Comparison of ENCODE assay signal across 11 mouse cellular contexts in the genomic region with DNA sequence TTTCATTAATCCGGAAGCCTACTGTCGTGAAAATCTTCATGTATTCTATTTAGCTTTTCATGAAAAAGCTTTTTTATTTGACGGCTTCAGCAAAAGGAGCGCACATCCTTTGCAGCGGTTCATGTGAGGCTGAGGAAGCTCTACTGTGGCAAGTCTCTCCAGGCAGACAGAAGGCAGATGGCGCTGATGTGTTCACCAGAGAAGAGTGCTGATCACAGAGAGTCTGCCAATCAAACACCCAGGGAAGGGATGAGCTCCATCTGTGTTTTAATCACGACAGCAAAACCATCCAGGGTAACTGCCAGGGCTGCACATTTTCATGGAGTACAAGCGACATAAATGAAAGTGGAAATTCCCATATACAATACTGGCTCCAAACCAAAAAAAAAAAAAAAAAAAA.
DNase-seq lines count a peak whose midpoint lies in the region; ATAC-seq lines count a peak whose summit lies in the region.
"Had no signal": no experiment of that assay in that cellular context is flagged by ENCODE, and none has a peak within 500 bp of the region (broad histone marks: within the 10 kb centered on the region; RNA-seq: fewer than 3 reads in every experiment).

No protein-coding gene starts in this region.

- ATAC-seq in midbrain, embryonic 13.5 days, result peak; percentile 74
- ATAC-seq in midbrain, embryonic 11.5 days (ENCODE audit: low FRiP score), result no peak

- WGBS in midbrain, embryonic 13.5 days, result 69% methylated on average over 8 of the region's 8 CpGs
- WGBS in midbrain, embryonic 11.5 days, result 88% methylated on average over 8 of the region's 8 CpGs
- WGBS in embryonic facial prominence, embryonic 10.5 days, result 87% methylated on average over 8 of the region's 8 CpGs

- no peaks in the 10 kb centered on the region for H3K36me3 ChIP-seq in midbrain, embryonic 13.5 days
- H3K36me3 ChIP-seq in midbrain, embryonic 11.5 days (ENCODE audit: control insufficient read depth, insufficient read depth, low read length), result no peaks in the 10 kb centered on the region
- no peaks in the 10 kb centered on the region for H3K36me3 ChIP-seq in embryonic facial prominence, embryonic 10.5 days (replicated peaks)
- H3K36me3 ChIP-seq: neural tube, embryonic 12.5 days had no signal

- H3K4me1 ChIP-seq in midbrain, embryonic 13.5 days (replicated peaks), result no peaks in the 10 kb centered on the region
- no peaks in the 10 kb centered on the region for H3K4me1 ChIP-seq in midbrain, embryonic 11.5 days (ENCODE audit: control insufficient read depth, insufficient read depth, low read length)
- H3K4me1 ChIP-seq in embryonic facial prominence, embryonic 10.5 days, result no peaks in the 10 kb centered on the region
- H3K4me1 ChIP-seq: neural tube, embryonic 12.5 days had no signal

- DNase-seq in midbrain, embryonic 11.5 days (ENCODE audit: low spot score, missing footprints), result no peak
- peak; percentile 66 to 72 for DNase-seq in frontal cortex, postnatal 10 days (ENCODE audit: low spot score in 2 of 2)
- peak; percentile 53 to 65 for DNase-seq in left cerebral cortex, adult 18-20 months (ENCODE audit: low spot score in 2 of 2)
- DNase-seq in right cerebral cortex, postnatal 4 days, result peak; percentile 47
- DNase-seq in spleen, postnatal 14 days (ENCODE audit: low spot score in 2 of 2), result no peak
- no peak for DNase-seq in embryonic facial prominence, embryonic 10.5 days (ENCODE audit: low spot score)
- no peak for DNase-seq in T-cell, adult 2 months (ENCODE audit: low spot score)
- DNase-seq: kidney, postnatal 4 days; lung, adult 2 months had no signal

- H3K4me2 ChIP-seq in midbrain, embryonic 13.5 days (replicated peaks), result no peak overlapping the region
- no peak overlapping the region for H3K4me2 ChIP-seq in midbrain, embryonic 11.5 days
- H3K4me2 ChIP-seq: neural tube, embryonic 12.5 days had no signal

- H3K27me3 ChIP-seq in midbrain, embryonic 13.5 days, result no peaks in the 10 kb centered on the region
- no peaks in the 10 kb centered on the region for H3K27me3 ChIP-seq in midbrain, embryonic 11.5 days (ENCODE audit: control insufficient read depth, insufficient read depth, low read length)
- H3K27me3 ChIP-seq in embryonic facial prominence, embryonic 10.5 days (replicated peaks; ENCODE audit: low read depth, poor library complexity, severe bottlenecking), result no peaks in the 10 kb centered on the region
- H3K27me3 ChIP-seq: neural tube, embryonic 12.5 days had no signal

- no peak overlapping the region for H3K27ac ChIP-seq in midbrain, embryonic 13.5 days
- H3K27ac ChIP-seq in midbrain, embryonic 11.5 days (ENCODE audit: low read depth, low read length), result no peak overlapping the region
- no peak overlapping the region for H3K27ac ChIP-seq in embryonic facial prominence, embryonic 10.5 days (replicated peaks)
- H3K27ac ChIP-seq: neural tube, embryonic 12.5 days had no signal

- H3K9me3 ChIP-seq in midbrain, embryonic 13.5 days, result no peaks in the 10 kb centered on the region
- H3K9me3 ChIP-seq in midbrain, embryonic 11.5 days (ENCODE audit: control insufficient read depth, low read length), result no peaks in the 10 kb centered on the region
- H3K9me3 ChIP-seq in embryonic facial prominence, embryonic 10.5 days, result no peaks in the 10 kb centered on the region
- H3K9me3 ChIP-seq: neural tube, embryonic 12.5 days had no signal

- no peak overlapping the region for H3K4me3 ChIP-seq in midbrain, embryonic 13.5 days (replicated peaks)
- H3K4me3 ChIP-seq in midbrain, embryonic 11.5 days (ENCODE audit: low read depth, low read length), result no peak overlapping the region
- no peak overlapping the region for H3K4me3 ChIP-seq in embryonic facial prominence, embryonic 10.5 days
- H3K4me3 ChIP-seq: neural tube, embryonic 12.5 days had no signal

- no peak overlapping the region for H3K9ac ChIP-seq in midbrain, embryonic 13.5 days (replicated peaks)
- H3K9ac ChIP-seq in midbrain, embryonic 11.5 days (ENCODE audit: low read length), result no peak overlapping the region
- H3K9ac ChIP-seq: neural tube, embryonic 12.5 days had no signal

Comparison
In these comparisons a context has a peak if more than half of its experiments do, and no peak if none do; other contexts are left out.
1. DNase-seq: peak in frontal cortex, postnatal 10 days (2 of 2), left cerebral cortex, adult 18-20 months (2 of 2) and right cerebral cortex, postnatal 4 days (single experiment); none in midbrain, embryonic 11.5 days (single experiment), spleen, postnatal 14 days (0 of 2), embryonic facial prominence, embryonic 10.5 days (single experiment) and T-cell, adult 2 months (single experiment).